Comparison of ENCODE assay signal across 9 mouse cellular contexts in genomic region chrX:101981450-101981849, GRCm38 (mm10).
DNase-seq lines count a peak whose midpoint lies in the region; TF ChIP-seq lines count a peak whose summit lies in the region.
"Had no signal": no experiment of that assay in that cellular context is flagged by ENCODE, and none has a peak within 500 bp of the region (broad histone marks: within the 10 kb centered on the region; RNA-seq: fewer than 3 reads in every experiment).

No protein-coding gene starts in this region.

- DNase-seq in kidney, adult 2 months: no peak
- DNase-seq in kidney, postnatal 14 days: no peak
- peak; percentile 3 to 4 for DNase-seq in B cell, adult 2 months
- DNase-seq in induced T-regulatory cell, adult 2 months (ENCODE audit: low read depth): peak; percentile 52
- no peak for DNase-seq in left cerebral cortex, adult 9 months (ENCODE audit: low spot score in 2 of 2)
- DNase-seq in ovary, postnatal 14 days (ENCODE audit: low spot score): no peak
- DNase-seq in left cerebral cortex, adult 8-10 months (ENCODE audit: low spot score in 2 of 2): no peak

- WGBS in kidney, adult 2 months: 42% methylated on average over 2 of the region's 2 CpGs

- no peak overlapping the region for H3K4me3 ChIP-seq in kidney, adult 2 months (ENCODE audit: insufficient read depth, low read depth, low read length)
- H3K4me3 ChIP-seq in E14TG2a.4 (replicated peaks; ENCODE audit: low read length): no peak overlapping the region
- H3K4me3 ChIP-seq: hindbrain, embryonic 12.5 days had no signal

- no peak overlapping the region for H3K27ac ChIP-seq in kidney, adult 2 months (ENCODE audit: insufficient read depth, low read depth, low read length)
- H3K27ac ChIP-seq: hindbrain, embryonic 12.5 days had no signal

- H3K4me1 ChIP-seq in kidney, adult 2 months (ENCODE audit: control insufficient read depth, insufficient read depth, low read length): peaks cover 3% of the 10 kb centered on the region; the same call in 1 of the 2 replicates
- peaks cover 46% of the 10 kb centered on the region for H3K4me1 ChIP-seq in E14TG2a.4 (replicated peaks; ENCODE audit: low read depth, low read length)
- H3K4me1 ChIP-seq: hindbrain, embryonic 12.5 days had no signal

- no peak for TF ChIP-seq POLR2A in kidney, adult 2 months (IDR thresholded peaks at IDR 0.05; ENCODE audit: low read depth, low read length)

- H3K27me3 ChIP-seq in kidney, adult 2 months (replicated peaks; ENCODE audit: control insufficient read depth, insufficient read depth, low read length): no peaks in the 10 kb centered on the region
- H3K27me3 ChIP-seq in E14TG2a.4 (ENCODE audit: insufficient read depth, low read length): no peaks in the 10 kb centered on the region

- no peaks in the 10 kb centered on the region for H3K9me3 ChIP-seq in E14TG2a.4 (ENCODE audit: low read length)
- H3K9me3 ChIP-seq: hindbrain, embryonic 12.5 days had no signal

- peak; percentile 41; the same call in 1 of the 2 replicates for TF ChIP-seq CTCF in kidney, adult 2 months (conservative IDR thresholded peaks at IDR 0.05; ENCODE audit: insufficient read depth, insufficient read length, low read depth, low read length)
- TF ChIP-seq CTCF in E14TG2a.4 (conservative IDR thresholded peaks at IDR 0.05; ENCODE audit: low read length): peak; percentile 44

- no peaks in the 10 kb centered on the region for H3K36me3 ChIP-seq in kidney, adult 2 months (ENCODE audit: control insufficient read depth, insufficient read depth, low read length)
- no peaks in the 10 kb centered on the region for H3K36me3 ChIP-seq in E14TG2a.4 (ENCODE audit: insufficient read depth, low read length)
- H3K36me3 ChIP-seq: hindbrain, embryonic 12.5 days had no signal

Comparison
In these comparisons a context has a peak if more than half of its experiments do, and no peak if none do; other contexts are left out.
1. DNase-seq: peak in B cell, adult 2 months (2 of 2) and induced T-regulatory cell, adult 2 months (single experiment); none in kidney, adult 2 months (single experiment), kidney, postnatal 14 days (single experiment), left cerebral cortex, adult 9 months (0 of 2), ovary, postnatal 14 days (single experiment) and left cerebral cortex, adult 8-10 months (0 of 2).